Mouse (Mus musculus) E14TG2a.4 (cell line): ENCODE measurements at regions not wholly inside any gene's neighbourhood (a gene's known extent, or its start where the extent isn't known, plus 50 kb on each side); places are given as distances from the start of the nearest gene placed in this dataset.

Experiments
- CTCF ChIP-seq: conservative IDR thresholded peaks from 2 replicates; pipeline ENCODE4 v1.5.1; 2014; ENCODE audit warnings: low read length
- NANOG ChIP-seq: IDR thresholded peaks from 2 replicates; pipeline ENCODE4 v1.6.1; 2014; ENCODE audit warnings: borderline replicate concordance, low read length, mixed read lengths

DNA sequence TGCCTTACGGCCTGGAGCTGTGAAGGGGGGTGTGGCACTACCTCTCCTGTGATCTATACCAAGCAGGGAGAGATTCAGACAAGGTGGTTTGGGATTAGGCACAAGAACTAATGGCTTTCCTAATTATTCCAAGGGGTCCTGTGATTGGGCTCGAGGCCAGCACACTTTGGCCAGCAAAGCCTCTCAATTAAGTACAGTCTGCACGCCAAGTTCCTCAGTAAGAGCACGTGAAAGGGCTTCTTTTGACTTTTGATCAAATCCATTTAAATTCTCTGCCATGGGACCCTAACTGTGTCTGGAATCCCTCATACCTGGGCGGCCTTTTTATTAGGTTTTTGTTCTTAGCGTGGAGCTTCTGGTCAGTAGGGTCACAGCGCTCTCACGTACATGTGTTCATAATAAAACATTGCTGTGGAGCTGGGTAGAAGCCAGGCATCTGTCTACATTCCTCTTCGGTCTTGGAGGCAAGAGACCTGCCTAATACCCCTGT is 461.9 kb downstream of the Gja1 start:
- TF ChIP-seq CTCF (no peak), NANOG (no peak)
